Mouse (Mus musculus) c-Kit-negative CD71-positive TER-119-positive erythroid progenitor cells, embryonic 14.5 days (primary cell): Measurements from ENCODE around the gene Dnajb4.

Source experiments
- DNase-seq: peaks from one replicate; pipeline ENCODE4 v3.0.0-alpha.2; 2013; ENCODE audit warnings: low read depth, low spot score

The Dnajb4 gene

DNA sequence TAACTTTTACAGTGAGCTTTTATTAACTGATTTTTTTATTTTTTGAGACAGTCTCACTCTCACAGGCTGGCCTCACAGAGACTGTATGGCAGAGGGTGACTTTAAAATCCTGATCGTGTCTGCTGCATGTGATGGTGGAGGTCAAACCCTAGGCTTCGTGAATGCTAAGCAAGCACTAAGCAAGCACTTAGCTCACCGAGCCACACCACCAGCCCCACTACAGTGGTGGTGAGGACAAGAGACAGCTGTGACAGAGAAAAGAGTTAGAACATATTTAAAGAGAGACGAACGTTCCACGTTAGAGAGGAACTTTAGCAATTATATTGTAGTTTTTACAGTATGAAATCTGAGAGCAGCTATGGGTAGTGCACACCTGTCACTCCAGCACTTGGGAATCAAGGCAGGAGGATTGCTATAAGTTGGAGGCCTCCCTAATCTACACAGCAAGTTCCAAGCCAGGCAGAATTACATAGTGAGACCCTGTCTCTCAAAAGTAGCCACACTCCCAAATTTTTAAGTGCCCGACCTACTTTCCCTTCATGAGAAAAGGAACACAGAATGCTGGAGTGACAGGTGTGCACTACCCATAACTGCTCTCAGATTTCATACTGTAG is 37.7 kb downstream of the Dnajb4 start:
- DNase-seq = no peak

DNA sequence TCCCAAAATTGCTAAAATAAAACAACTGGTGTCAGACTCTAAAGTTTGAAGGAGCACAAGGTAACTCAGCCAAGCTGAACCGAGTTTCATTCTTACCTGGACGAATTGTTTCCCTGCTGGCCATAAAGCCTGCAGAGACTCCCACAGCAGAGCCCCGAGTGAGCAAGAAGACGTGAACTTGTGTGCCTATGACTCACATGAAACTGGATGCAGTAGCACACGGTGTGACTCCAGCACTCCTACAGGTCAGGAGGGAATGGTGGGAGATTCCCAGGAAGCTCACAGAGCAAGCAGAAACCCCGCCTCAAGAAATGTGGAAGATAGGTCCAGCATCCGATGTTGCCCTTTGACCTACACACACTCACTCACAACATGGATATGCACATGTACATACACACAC is 38.2 kb downstream of the Dnajb4 start:
- no peak for DNase-seq

DNA sequence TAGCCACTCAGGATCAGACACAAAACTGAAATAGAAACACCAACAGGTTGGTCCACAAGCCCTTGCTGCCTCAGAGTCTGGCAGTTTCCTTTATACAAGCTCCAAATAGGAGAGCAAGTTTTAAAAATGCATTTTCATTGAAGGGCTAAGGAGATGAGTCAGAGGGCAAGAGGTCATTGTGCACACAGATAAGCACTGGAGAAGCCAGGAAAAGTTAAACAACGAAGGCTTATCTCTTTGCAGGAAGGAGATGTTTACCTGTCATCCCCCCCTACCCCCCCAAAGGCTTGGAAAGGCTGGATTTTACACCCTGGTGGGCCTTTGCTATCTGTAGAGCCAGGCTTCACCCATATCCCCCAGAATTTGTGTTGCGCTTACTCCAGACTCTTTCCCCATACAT is 38.9 kb downstream of the Dnajb4 start:
- DNase-seq = no peak

DNA sequence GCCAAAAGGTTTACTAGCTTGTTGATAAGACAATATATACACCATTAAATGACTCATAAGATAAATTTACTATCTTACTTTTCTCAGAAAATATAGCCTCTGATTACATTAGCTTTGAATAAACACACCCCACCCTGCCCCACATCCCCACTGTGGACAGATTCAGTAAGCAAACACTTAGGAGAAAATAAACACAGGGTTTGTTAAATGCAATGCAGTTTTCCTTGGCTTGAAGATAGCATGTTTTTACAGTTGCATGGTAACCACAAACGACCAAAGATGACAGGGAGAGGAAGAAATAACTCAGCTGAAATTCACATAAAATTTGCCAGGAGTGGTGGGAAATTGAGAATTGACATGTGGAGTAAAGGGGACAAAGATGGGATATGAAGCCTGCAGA is 39.7 kb downstream of the Dnajb4 start:
- DNase-seq = no peak

DNA sequence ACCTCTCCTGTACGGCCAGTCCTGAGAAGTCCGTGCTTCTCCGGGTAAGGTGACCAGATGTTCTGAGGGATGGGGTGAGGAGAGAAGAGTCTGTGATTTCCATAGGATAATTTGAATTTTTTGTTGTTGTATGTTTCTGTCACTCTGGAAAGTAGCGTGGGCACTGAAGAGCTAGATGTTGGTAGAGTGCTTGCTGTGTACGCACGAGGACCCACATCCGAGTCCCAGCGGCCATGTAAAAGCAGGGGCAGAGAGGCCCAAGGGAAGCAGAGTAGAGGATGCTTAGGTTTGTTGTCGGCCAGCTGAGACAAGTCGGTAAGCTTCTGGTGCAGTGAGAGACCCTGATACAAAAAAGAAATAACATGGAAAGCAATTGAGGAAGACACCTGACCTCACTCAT is 42.1 kb downstream of the Dnajb4 start:
- no peak for DNase-seq

DNA sequence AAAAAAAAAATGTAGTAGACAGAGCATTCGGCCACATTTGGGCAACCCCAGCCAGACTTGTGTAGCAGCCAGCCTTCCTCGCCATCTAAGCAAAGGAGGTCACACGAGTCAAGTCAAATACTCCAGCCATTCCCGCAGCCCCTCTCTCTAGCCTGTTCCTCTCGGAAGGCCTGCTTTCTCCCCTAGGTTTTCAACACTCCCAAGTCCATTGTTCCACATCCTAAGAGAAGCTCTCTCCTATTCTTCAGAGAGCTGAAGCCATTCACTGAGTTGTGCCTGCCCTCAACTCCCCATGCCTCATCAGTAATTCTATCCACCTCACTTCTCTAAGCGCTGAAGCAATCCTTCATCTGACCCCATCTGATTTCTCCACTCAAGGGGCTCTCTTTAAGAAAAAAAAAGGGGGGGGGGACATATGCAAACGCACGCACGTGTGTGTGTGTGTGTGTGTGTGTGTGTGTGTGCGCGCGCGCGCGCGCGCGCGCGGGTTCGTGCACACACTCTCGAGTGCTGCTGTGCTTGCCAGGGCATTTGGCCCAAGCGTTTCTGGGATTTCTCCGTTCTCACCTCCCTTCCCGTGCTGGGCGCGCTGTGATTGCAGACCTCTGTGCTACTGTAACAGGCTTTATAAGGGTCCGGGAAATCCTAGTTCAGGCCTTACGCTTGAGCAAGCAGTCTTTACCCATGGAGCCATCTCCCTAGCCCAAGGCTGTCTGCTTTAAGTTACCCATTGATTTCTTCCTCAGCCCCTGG is 43.2 kb downstream of the Dnajb4 start:
- DNase-seq = no peak

DNA sequence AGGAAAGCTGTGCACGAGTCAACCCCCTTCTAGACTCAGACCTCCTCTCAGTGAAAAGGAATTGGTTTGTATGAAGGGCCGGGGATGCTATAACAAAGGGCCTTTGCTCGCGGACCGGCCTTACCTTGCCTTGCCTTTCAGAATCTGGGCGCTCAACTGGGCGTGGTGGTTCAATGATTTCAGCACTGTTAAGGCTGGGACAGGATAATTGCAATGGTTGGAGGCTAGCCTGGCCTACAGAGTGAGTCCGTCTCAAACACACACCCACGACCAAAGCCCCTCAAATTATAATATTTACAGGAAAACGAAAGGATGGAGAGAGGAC is 44.0 kb downstream of the Dnajb4 start, which contains the start of gene Gipc2:
Gipc2 (minus strand) TSS at position 132 of the 325 bp plus-strand sequence.
- DNase-seq = no peak

DNA sequence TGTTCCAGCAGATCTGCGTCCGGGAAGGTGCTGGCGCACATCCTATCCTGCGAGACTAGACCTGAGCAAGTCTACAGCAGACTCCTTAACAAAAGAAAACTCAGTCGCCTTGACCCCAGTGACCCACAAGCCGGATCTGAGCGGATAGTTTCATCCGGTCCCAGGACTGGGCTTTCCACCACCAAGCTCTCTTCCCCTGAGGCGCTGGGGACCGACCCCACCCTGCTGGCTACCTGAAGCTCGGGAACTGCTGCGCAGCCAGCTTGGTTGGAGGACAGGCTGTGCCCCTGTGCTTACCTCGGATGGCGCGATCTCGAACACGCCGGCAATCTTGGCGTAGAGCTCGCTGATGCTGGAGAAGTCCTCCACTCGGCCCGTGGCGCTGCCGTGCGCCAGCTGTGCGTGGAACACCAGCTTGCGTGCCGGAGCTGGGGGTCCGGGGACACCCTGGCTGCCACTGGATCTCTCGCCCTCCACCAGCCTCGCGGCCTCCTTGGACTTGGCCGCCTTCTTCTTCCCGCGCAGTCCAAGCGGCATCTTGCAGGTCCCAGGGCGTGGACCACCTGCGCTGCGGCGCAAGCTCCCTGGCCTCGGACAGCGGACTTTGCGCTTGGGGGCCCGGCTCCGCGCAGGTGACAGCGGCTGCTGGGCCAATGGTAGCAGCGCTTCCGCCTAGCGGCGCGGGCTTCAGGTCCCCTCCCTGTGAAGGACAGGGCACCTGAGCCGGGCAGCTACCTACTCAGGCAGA is 44.6 kb downstream of the Dnajb4 start:
- DNase-seq = no peak

DNA sequence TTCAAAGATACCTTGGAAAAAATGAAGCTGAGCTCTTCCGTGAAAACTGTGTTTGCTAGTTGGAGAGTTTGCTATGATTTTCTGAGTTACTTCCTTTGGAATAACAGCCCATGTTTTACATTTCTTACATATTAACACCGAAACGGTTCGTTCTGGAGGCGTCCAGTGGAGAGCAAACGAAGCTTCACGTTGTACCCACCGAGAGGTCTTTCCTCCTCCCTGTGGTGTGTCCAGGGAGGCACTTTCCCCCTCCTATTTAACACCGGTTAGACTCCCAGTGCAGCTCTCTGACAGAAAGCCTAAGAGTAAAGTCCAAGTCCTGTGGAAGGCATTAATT is 45.1 kb downstream of the Dnajb4 start:
- DNase-seq = no peak

DNA sequence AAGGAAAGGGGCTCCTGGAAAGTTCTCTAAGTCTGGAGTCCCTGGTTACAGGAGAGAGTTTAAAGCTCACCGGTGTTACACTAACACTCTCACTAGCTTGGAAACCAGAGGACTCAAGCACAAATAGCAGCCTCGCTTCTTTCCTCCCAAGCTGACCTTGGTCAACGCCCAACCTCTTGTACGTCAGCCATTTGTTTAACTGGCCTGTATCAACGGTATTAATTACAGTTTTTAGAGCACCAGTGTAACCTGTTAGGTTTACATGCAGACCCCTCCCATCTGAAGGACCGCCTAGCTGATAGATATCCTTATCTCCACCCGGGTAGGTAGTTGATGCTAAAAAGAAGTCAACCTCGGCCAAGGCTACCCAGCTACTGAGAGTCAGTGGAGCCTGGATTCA is 46.8 kb downstream of the Dnajb4 start:
- DNase-seq = no peak

DNA sequence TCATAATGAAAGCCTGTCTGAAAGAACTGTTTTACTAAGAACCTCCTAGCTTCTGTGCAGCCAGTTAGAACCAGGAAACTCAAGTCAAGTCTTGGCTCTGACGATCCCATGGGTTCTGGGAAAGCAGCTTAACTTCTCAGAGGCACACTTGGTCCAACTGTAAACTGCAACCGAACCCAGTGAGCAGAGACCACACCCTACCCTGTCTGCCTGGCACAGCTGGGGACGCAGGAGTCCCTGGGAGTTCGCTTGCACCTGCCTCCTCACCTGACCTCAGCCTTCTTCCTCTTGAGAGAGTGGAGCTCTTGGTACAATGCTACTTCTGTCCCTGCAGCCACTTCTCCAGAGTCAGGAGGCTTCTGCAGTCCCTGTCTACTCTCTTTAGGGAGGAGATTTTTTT is 49.5 kb downstream of the Dnajb4 start:
- no peak for DNase-seq

DNA sequence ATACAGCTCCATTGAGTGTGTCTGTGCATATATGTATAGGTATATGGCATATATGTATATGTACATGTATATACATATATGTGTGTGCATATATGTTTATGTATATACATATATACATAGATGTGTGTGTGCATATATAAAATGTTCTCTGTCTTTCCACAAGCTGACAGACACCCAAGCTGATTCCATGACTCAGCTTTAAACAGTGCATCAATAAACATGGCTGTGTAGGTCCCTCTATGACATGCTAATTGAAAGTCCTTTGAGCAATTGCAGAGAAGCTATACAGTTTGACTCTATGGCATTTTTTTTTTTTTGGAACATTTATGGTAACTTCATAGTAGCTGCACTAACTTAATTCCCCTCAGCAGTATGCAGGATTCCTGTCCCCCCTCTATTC is 50.8 kb downstream of the Dnajb4 start:
- no peak for DNase-seq

DNA sequence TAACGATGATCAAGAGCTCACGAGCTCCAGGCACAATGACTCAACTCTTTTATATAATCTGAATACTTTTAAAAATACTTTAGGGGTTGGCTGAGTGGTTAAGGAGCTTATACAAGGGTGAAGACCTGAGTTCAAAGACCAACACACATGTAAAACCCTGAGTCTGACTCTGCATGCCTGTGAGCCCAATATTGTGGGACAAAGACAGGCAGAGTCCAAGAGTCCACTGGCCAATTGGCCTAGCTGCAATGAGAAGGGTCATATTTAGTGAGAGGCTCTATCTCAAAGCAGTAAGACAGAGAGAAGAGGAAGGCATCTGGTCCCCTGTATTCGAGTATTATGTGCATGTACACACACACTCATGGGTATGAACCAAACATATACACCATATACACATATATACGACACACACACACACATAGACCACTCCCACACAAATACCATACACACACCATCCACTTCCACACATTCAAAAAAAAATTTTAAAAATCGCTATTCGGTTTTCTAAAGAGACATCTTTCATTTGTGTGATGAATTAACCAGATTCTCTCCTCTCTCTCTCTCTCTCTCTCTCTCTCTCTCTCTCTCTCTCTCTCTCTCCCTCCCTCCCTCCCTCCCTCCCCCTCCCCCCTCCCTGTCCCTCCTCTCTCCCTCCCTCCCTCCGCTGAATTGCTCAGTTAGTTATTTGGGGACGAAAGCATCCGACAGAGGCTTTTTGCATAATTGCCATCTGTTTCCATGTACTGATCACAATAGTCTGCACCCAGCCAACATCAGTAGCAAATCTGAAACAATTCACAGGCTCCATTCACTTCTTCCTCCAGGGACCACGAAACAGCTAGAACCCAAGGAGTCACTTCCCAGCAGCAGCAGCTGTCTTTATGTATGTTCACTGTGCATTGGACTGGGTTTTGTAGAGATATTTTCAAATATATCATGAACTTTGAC is 51.5 kb downstream of the Dnajb4 start:
- DNase-seq = no peak

DNA sequence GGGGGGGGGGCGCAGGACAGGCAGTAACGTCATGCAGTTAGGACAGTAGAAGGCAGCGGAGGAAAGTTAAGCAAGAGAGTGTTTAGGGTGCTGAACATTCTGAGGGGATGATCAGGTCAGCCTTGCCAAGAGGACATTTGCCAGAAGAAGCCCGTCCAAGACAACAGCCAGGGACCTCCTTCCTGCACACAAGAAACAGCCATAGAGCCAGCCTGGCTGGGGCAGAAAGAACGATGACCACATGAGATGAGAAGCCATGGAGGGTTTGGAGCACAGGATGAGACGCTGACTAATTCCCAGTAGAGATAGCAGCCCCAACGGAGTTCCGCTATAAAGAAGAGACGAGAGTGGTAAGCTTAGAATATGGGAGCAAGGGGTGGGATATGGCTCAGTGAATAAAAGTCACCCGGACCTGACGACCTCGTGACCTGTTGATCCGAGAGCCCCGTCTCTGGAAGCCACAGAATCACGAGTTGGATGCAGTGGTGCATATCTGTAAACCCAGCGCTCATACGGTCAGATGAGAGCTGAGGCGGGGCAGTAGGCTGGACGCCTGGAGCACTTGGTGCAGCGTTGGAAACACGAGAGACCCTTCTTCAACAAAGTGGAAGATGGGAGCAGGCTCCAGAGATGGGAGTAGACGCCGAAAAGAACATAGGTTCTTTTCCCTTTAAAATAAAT is 53.1 kb downstream of the Dnajb4 start:
- no peak for DNase-seq

DNA sequence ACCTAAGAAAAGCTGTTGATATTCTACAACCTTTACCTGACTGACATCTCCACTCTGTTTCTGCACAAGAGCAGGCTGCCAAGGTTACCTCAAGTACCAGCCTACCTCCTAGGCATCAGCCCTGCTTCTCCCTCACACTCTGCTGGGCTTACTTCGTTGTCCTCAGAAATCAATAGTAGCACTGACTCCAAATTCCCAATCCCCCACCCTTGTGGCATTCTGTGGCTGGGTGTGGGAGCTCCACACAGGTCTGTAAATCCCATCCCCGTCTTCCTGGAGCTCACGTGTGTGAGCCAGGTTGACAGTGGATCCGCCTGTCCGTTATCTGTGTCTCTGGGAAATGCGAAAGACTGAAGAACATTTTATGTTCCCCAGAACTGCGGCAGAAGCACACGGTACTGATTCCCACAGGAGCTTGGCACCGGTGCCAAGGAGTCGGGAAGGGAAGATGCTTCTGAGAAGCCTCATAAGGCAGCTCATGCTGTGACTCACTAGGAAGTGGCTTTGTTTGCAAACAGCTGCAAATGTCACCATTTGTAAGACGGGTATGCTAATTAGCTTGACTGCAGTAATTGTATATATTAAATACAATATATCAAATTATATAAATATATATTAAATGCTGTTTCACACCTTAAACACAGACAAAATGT is 54.7 kb downstream of the Dnajb4 start:
- no peak for DNase-seq

DNA sequence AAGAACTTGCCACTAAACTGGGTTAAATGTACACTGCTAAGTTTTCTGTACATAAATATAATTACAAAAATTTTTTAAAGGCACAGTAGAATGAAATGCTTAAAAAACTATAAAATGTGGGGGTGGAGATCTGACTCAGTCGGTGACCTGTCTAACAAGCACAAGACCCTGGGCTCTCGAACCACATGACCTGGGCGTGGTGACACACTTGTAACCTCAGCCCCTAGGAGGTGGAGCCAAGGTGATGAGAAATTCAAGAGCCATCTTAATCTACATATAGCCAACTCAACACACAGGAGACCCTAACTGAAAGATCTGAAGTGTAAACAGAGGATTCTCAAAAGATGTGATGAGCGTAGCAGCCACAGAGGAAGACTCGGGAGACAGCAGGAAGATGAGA is 56.0 kb downstream of the Dnajb4 start:
- DNase-seq = no peak

DNA sequence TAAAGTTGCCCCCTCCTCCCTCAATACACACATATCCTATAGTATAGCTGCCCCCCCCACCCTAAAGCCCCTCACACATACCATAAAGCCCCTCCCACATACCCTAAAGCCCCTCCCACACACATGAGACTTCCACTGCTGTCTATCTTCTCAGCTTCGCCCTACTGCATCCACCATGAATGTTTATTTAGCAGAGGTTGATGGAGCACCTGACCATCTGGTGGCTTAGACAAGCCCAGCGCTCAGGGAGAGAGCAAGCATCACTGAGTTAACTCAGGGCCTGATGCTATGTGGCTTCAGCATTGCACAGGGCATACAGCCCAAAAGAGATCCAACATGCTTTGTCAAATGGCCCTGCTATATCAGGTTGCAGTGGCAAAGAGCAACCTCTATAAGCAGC is 57.0 kb downstream of the Dnajb4 start:
- no peak for DNase-seq

DNA sequence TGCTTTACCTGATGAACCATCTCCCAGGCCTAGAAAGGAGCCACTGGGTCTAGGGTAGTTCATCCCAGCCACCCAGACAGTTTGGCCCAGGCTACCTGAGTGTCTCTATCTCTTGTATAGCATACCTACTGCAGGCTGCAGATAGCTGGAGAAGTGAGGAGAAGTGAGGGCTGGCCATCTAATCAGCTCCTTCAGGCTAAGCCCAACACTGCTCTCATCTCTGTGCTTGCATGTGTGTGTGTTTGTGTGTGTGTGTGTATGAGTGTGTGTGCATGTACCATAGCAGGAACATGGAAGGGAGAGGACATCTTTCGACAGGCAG is 57.7 kb downstream of the Dnajb4 start:
- DNase-seq = peak; percentile 61

DNA sequence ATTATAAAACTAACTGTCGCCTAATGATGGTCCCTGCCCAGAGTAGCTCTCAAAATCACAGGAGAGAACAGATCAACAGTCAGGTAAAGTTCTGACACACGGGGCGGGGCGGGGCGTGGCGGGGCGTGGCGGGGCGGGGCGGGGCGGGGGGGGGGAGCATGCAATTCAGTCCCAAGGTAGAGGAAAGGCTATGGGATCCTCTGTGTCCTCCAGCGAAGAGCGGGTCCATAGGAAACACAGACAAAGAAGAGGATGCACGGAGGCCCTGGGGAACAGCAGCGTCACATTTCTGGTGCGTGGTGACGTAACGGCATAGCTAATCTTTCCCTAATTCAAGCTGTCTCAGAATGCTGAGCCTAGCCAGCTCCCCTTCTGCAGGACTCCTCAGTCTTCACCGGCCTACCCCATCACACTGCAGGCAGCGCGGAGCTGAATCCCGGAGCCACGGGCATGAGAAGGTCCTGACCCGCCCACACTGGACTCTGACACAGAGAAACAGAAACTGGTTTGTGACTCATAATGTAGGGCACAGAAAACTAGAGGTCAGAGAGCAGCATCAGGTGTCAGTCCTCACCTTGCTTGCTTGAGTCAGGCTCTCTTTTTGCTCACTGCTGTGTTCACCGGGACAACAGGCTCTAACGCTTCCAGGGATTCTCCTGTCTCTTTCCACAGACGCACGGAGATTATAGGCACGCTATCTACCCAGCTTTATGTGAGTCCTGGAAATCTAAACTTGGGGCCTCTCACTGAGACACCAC is 58.2 kb downstream of the Dnajb4 start:
- DNase-seq = no peak

DNA sequence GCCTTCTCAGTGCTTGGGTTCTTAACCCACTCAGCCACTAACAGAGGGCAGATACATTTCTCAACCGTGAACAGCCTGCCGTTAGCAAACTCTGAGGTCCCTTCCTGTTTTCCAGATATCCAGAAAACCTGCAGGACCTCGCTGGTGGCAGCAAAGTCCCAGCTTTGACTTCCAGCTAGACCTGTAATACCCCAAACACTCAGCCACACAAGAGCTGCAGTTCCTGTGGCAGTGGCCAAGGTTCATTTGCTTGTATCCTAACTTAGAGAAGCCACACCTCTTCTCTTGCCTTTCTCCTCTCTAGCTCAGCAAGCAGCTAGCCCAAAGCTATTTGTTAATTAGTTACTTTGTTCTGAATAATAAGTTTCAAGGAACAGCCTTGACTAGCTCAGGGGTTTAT is 60.2 kb downstream of the Dnajb4 start:
- DNase-seq = no peak
